In the genomic region with DNA sequence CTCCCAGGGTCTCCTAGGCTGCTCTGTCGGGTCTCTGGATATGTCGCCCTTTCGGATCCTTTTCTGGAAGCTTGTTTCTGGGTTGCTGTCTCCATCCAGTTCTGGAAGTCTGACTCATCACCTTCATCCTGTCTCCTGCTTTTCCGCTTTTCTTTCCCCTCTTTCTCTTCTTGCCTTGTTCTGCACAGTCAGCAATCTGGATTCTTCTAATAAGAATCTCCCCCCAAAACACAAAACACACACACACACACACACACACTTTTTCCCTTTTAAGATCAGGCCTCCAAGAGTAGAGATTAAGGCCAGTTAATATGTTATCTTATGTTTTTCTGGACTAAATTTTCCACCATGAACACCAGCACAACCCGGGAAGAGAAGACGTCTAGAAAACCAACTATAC, we compare ENCODE assay signal across 15 mouse cellular contexts. TPM values are rescaled to one million over a fixed set of nuclear protein-coding genes. Genes with fewer than 3 reads are reported as not detected.
DNase-seq lines count a peak whose midpoint lies in the region; ATAC-seq lines count a peak whose summit lies in the region.
"Had no signal": no experiment of that assay in that cellular context is flagged by ENCODE, and none has a peak within 500 bp of the region (broad histone marks: within the 10 kb centered on the region; RNA-seq: fewer than 3 reads in every experiment).

No protein-coding gene starts in this region.

- peaks cover 65% of the 10 kb centered on the region for H3K4me1 ChIP-seq in forebrain, embryonic 12.5 days
- peaks cover 30% of the 10 kb centered on the region for H3K4me1 ChIP-seq in hindbrain, embryonic 16.5 days (ENCODE audit: control insufficient read depth, insufficient read depth, low read depth, low read length)
- peaks cover 29% of the 10 kb centered on the region for H3K4me1 ChIP-seq in neural tube, embryonic 12.5 days

- DNase-seq in embryo, embryonic 11 days, result peak; percentile 2
- no peak for DNase-seq in embryo, embryonic 10.5 days (ENCODE audit: low spot score)
- DNase-seq in heart, postnatal 4 days, result no peak
- no peak for DNase-seq in urinary bladder, postnatal 36 days (ENCODE audit: low spot score in 2 of 2)
- no peak for DNase-seq in lung, postnatal 10 days
- DNase-seq: adrenal gland, adult 2 months; B cell, adult 2 months; heart, adult 2 months; heart, postnatal 14 days; kidney, adult 9 months; lung, embryonic 14.5 days; thymus, postnatal 4 days had no signal

- H3K4me3 ChIP-seq in forebrain, embryonic 12.5 days (replicated peaks), result peak overlapping the region; percentile 95
- peak overlapping the region; percentile 2; the same call in 1 of the 2 replicates for H3K4me3 ChIP-seq in hindbrain, embryonic 16.5 days (ENCODE audit: low read length)
- H3K4me3 ChIP-seq in neural tube, embryonic 12.5 days, result peak overlapping the region; percentile 87
- H3K4me3 ChIP-seq: heart, adult 2 months had no signal

- ATAC-seq in forebrain, embryonic 12.5 days (ENCODE audit: low FRiP score), result no peak
- ATAC-seq in hindbrain, embryonic 16.5 days, result no peak
- no peak for ATAC-seq in neural tube, embryonic 12.5 days (ENCODE audit: low FRiP score, low read depth)

- H3K27me3 ChIP-seq in forebrain, embryonic 12.5 days, result peaks cover 50% of the 10 kb centered on the region; the same call in 1 of the 2 replicates
- peaks cover 5% of the 10 kb centered on the region; the same call in 1 of the 2 replicates for H3K27me3 ChIP-seq in hindbrain, embryonic 16.5 days (replicated peaks; ENCODE audit: control insufficient read depth, insufficient read depth, low read length)
- peaks cover 40% of the 10 kb centered on the region for H3K27me3 ChIP-seq in neural tube, embryonic 12.5 days (replicated peaks)

- no peaks in the 10 kb centered on the region for H3K9me3 ChIP-seq in forebrain, embryonic 12.5 days
- no peaks in the 10 kb centered on the region for H3K9me3 ChIP-seq in hindbrain, embryonic 16.5 days (ENCODE audit: control insufficient read depth, low read length)
- H3K9me3 ChIP-seq in neural tube, embryonic 12.5 days, result no peaks in the 10 kb centered on the region

- 2% methylated on average over 6 of the region's 6 CpGs for WGBS in forebrain, embryonic 12.5 days
- 14% methylated on average over 6 of the region's 6 CpGs for WGBS in hindbrain, embryonic 16.5 days
- WGBS in neural tube, embryonic 12.5 days, result 5% methylated on average over 6 of the region's 6 CpGs

- peaks cover 20% of the 10 kb centered on the region for H3K36me3 ChIP-seq in forebrain, embryonic 12.5 days (replicated peaks)
- H3K36me3 ChIP-seq in hindbrain, embryonic 16.5 days (ENCODE audit: control insufficient read depth, insufficient read depth, low read length), result no peaks in the 10 kb centered on the region
- H3K36me3 ChIP-seq in neural tube, embryonic 12.5 days, result 0 out of 2 replicates have a peak, but pooled peaks cover 9% of the 10 kb centered on the region

- H3K27ac ChIP-seq in forebrain, embryonic 12.5 days, result peak overlapping the region; percentile 100
- H3K27ac ChIP-seq in hindbrain, embryonic 16.5 days (ENCODE audit: low read depth, low read length), result peak overlapping the region; percentile 72
- peak overlapping the region; percentile 95 for H3K27ac ChIP-seq in neural tube, embryonic 12.5 days
- H3K27ac ChIP-seq: heart, adult 2 months had no signal

- H3K4me2 ChIP-seq in forebrain, embryonic 12.5 days, result peak overlapping the region; percentile 94
- peak overlapping the region; percentile 89 for H3K4me2 ChIP-seq in hindbrain, embryonic 16.5 days (ENCODE audit: low read length)
- H3K4me2 ChIP-seq in neural tube, embryonic 12.5 days (replicated peaks), result peak overlapping the region; percentile 90
- H3K4me2 ChIP-seq: lung, embryonic 14.5 days had no signal

- H3K9ac ChIP-seq in forebrain, embryonic 12.5 days, result peak overlapping the region; percentile 100
- no peak overlapping the region for H3K9ac ChIP-seq in hindbrain, embryonic 16.5 days (ENCODE audit: low read depth, low read length)
- peak overlapping the region; percentile 54 for H3K9ac ChIP-seq in neural tube, embryonic 12.5 days
- H3K9ac ChIP-seq: lung, embryonic 14.5 days had no signal

RNA-seq across cellular contexts. Expression of gene Polg, which starts 32.2 kb away (rescaled TPM):
- 41.7 and 45.1 TPM in 2 replicates for polyA plus RNA-seq in forebrain, embryonic 12.5 days (2016; fragmentation: Nextera tagmentation; extraction: Ambion mirVana)
- polyA plus RNA-seq in hindbrain, embryonic 16.5 days (2015; fragmentation: Nextera tagmentation; extraction: Ambion mirVana), result 24.2 and 26.4 TPM in 2 replicates
- 45.6 and 48.5 TPM in 2 replicates for polyA plus RNA-seq in neural tube, embryonic 12.5 days (2016; fragmentation: Nextera tagmentation; extraction: Ambion mirVana)
- 10 to 100 TPM; 55.9 to 61.3 TPM for total RNA-seq in heart, postnatal 4 days (2021)

Comparison
In these comparisons a context has a peak if more than half of its experiments do, and no peak if none do; other contexts are left out.
1. H3K4me3 ChIP-seq: peak in every context shown above with its lines; median percentile 95 in forebrain, embryonic 12.5 days; 87 in neural tube, embryonic 12.5 days; 2 in hindbrain, embryonic 16.5 days.